Mouse (Mus musculus): ENCODE data around the gene Cep152.

Gene Cep152

GRCm38 (mm10) chr2:125624837-125625351 lies at the start of gene Cep152:
Gene Cep152 (minus strand): TSS chr2:125625113.
- peak; percentile 96 for DNase-seq (ENCODE audit: low read depth, low spot score)

- DNase-seq (ENCODE audit: low read depth, low spot score), result peak; percentile 86
These were observed 48.2 kb upstream of the Cep152 start, which contains the start of gene Eid1 for GRCm38 (mm10) chr2:125672957-125673631. Gene Eid1 (plus strand): TSS chr2:125673095.

- no peak for DNase-seq (ENCODE audit: low read depth, low spot score)
These were observed 47.6 kb upstream of the Cep152 start for GRCm38 (mm10) chr2:125672568-125672956.

GRCm38 (mm10) chr2:125670846-125671245 lies 45.9 kb upstream of the Cep152 start:
- DNase-seq (ENCODE audit: low read depth, low spot score), result peak; percentile 45

- DNase-seq (ENCODE audit: low read depth, low spot score), result no peak
These were observed 42.8 kb upstream of the Cep152 start for GRCm38 (mm10) chr2:125667721-125668120.

GRCm38 (mm10) chr2:125667184-125667583 lies 42.3 kb upstream of the Cep152 start:
- no peak for DNase-seq (ENCODE audit: low read depth, low spot score)

- no peak for DNase-seq (ENCODE audit: low read depth, low spot score)
These were observed 41.8 kb upstream of the Cep152 start for GRCm38 (mm10) chr2:125666668-125667067.

GRCm38 (mm10) chr2:125665909-125666308 lies 41.0 kb upstream of the Cep152 start:
- DNase-seq (ENCODE audit: low read depth, low spot score), result no peak

- no peak for DNase-seq (ENCODE audit: low read depth, low spot score)
These were observed 40.3 kb upstream of the Cep152 start for GRCm38 (mm10) chr2:125665213-125665612.

GRCm38 (mm10) chr2:125662517-125662916 lies 37.6 kb upstream of the Cep152 start:
- no peak for DNase-seq (ENCODE audit: low read depth, low spot score)

- no peak for DNase-seq (ENCODE audit: low read depth, low spot score)
These were observed 36.2 kb upstream of the Cep152 start for GRCm38 (mm10) chr2:125661156-125661555.

- DNase-seq (ENCODE audit: low read depth, low spot score), result no peak
These were observed 35.7 kb upstream of the Cep152 start for GRCm38 (mm10) chr2:125660537-125661130.

GRCm38 (mm10) chr2:125659823-125660536 lies 35.1 kb upstream of the Cep152 start:
- DNase-seq (ENCODE audit: low read depth, low spot score), result peak; percentile 74

- DNase-seq (ENCODE audit: low read depth, low spot score), result no peak
These were observed 30.5 kb upstream of the Cep152 start for GRCm38 (mm10) chr2:125655391-125655790.

- no peak for DNase-seq (ENCODE audit: low read depth, low spot score)
These were observed 28.4 kb upstream of the Cep152 start for GRCm38 (mm10) chr2:125653286-125653685.

GRCm38 (mm10) chr2:125651563-125651962 lies 26.6 kb upstream of the Cep152 start:
- DNase-seq (ENCODE audit: low read depth, low spot score), result no peak

GRCm38 (mm10) chr2:125650742-125651352 lies 25.9 kb upstream of the Cep152 start:
- DNase-seq (ENCODE audit: low read depth, low spot score), result no peak

GRCm38 (mm10) chr2:125650038-125650437 lies 25.1 kb upstream of the Cep152 start:
- DNase-seq (ENCODE audit: low read depth, low spot score), result no peak

GRCm38 (mm10) chr2:125644912-125645311 lies 20.0 kb upstream of the Cep152 start:
- DNase-seq (ENCODE audit: low read depth, low spot score), result no peak

GRCm38 (mm10) chr2:125637331-125637730 lies 12.4 kb upstream of the Cep152 start:
- DNase-seq (ENCODE audit: low read depth, low spot score), result no peak

- no peak for DNase-seq (ENCODE audit: low read depth, low spot score)
These were observed 5.1 kb upstream of the Cep152 start for GRCm38 (mm10) chr2:125630010-125630409.

- no peak for DNase-seq (ENCODE audit: low read depth, low spot score)
These were observed 3.6 kb upstream of the Cep152 start for GRCm38 (mm10) chr2:125628487-125628886.

Measured in ES-CJ7 (cell line).